Comparison of ENCODE assay signal across 27 mouse cellular contexts in genomic region chr19:56054186-56054585, GRCm38 (mm10).
DNase-seq lines count a peak whose midpoint lies in the region; ATAC-seq lines count a peak whose summit lies in the region.
"Had no signal": no experiment of that assay in that cellular context is flagged by ENCODE, and none has a peak within 500 bp of the region (broad histone marks: within the 10 kb centered on the region; RNA-seq: fewer than 3 reads in every experiment).

No protein-coding gene starts in this region.

- no peak overlapping the region for H3K9ac ChIP-seq in forebrain, embryonic 15.5 days (replicated peaks)
- H3K9ac ChIP-seq in neural tube, embryonic 15.5 days (replicated peaks) = no peak overlapping the region
- H3K9ac ChIP-seq: embryonic facial prominence, embryonic 13.5 days; hindbrain, embryonic 13.5 days; intestine, embryonic 15.5 days had no signal

- H3K9me3 ChIP-seq in forebrain, embryonic 10.5 days = no peaks in the 10 kb centered on the region
- H3K9me3 ChIP-seq in forebrain, embryonic 15.5 days = no peaks in the 10 kb centered on the region
- no peaks in the 10 kb centered on the region for H3K9me3 ChIP-seq in neural tube, embryonic 15.5 days (replicated peaks)
- H3K9me3 ChIP-seq: embryonic facial prominence, embryonic 10.5 days; embryonic facial prominence, embryonic 13.5 days; hindbrain, embryonic 10.5 days; hindbrain, embryonic 13.5 days; intestine, embryonic 15.5 days had no signal

- H3K4me3 ChIP-seq in forebrain, embryonic 10.5 days = no peak overlapping the region
- H3K4me3 ChIP-seq in forebrain, embryonic 15.5 days = no peak overlapping the region
- H3K4me3 ChIP-seq in neural tube, embryonic 15.5 days (replicated peaks) = no peak overlapping the region
- H3K4me3 ChIP-seq: embryonic facial prominence, embryonic 10.5 days; embryonic facial prominence, embryonic 13.5 days; erythroblast, embryonic 14.5 days; gastrocnemius, adult 2 months; hindbrain, embryonic 10.5 days; hindbrain, embryonic 13.5 days; intestine, embryonic 15.5 days had no signal

- DNase-seq in forebrain, embryonic 10.5 days (ENCODE audit: extremely low spot score, low spot score) = no peak
- peak; percentile 13 for DNase-seq in 416B (ENCODE audit: low read depth)
- DNase-seq in thymus, postnatal 14 days = no peak
- DNase-seq: adrenal gland, adult 2 months; adrenal gland, postnatal 14 days; B cell, adult 2 months; cerebellum, adult 11 months; cerebellum, adult 2 months; cerebellum, adult 9-11 months; cerebellum, postnatal 25 days; embryo, embryonic 11 days; gastrocnemius, adult 2 months; gastrocnemius, postnatal 14 days had no signal

- H3K4me2 ChIP-seq in forebrain, embryonic 15.5 days (replicated peaks) = no peak overlapping the region
- no peak overlapping the region for H3K4me2 ChIP-seq in neural tube, embryonic 15.5 days
- H3K4me2 ChIP-seq: embryonic facial prominence, embryonic 13.5 days; heart, embryonic 11.5 days; hindbrain, embryonic 13.5 days; intestine, embryonic 15.5 days had no signal

- 95% methylated on average over 8 of the region's 8 CpGs for WGBS in forebrain, embryonic 10.5 days
- 94% methylated on average over 8 of the region's 8 CpGs for WGBS in forebrain, embryonic 15.5 days
- WGBS in neural tube, embryonic 15.5 days = 94% methylated on average over 8 of the region's 8 CpGs

- H3K4me1 ChIP-seq in forebrain, embryonic 10.5 days = peaks cover 28% of the 10 kb centered on the region
- H3K4me1 ChIP-seq in forebrain, embryonic 15.5 days = no peaks in the 10 kb centered on the region
- H3K4me1 ChIP-seq in neural tube, embryonic 15.5 days = no peaks in the 10 kb centered on the region
- H3K4me1 ChIP-seq: embryonic facial prominence, embryonic 13.5 days; hindbrain, embryonic 13.5 days; intestine, embryonic 15.5 days had no signal

- peaks cover 34% of the 10 kb centered on the region for H3K27me3 ChIP-seq in forebrain, embryonic 10.5 days (ENCODE audit: poor library complexity, severe bottlenecking)
- H3K27me3 ChIP-seq in forebrain, embryonic 15.5 days = no peaks in the 10 kb centered on the region
- no peaks in the 10 kb centered on the region for H3K27me3 ChIP-seq in neural tube, embryonic 15.5 days (replicated peaks)
- H3K27me3 ChIP-seq: intestine, embryonic 15.5 days had no signal

- H3K27ac ChIP-seq in forebrain, embryonic 10.5 days = peak overlapping the region; percentile 51; the same call in 1 of the 2 replicates
- no peak overlapping the region for H3K27ac ChIP-seq in forebrain, embryonic 15.5 days (replicated peaks)
- no peak overlapping the region for H3K27ac ChIP-seq in neural tube, embryonic 15.5 days (replicated peaks)
- H3K27ac ChIP-seq: embryonic facial prominence, embryonic 10.5 days; embryonic facial prominence, embryonic 13.5 days; gastrocnemius, adult 2 months; hindbrain, embryonic 10.5 days; hindbrain, embryonic 13.5 days; intestine, embryonic 15.5 days had no signal

- no peaks in the 10 kb centered on the region for H3K36me3 ChIP-seq in forebrain, embryonic 10.5 days (replicated peaks)
- no peaks in the 10 kb centered on the region for H3K36me3 ChIP-seq in forebrain, embryonic 15.5 days
- H3K36me3 ChIP-seq in neural tube, embryonic 15.5 days = no peaks in the 10 kb centered on the region
- H3K36me3 ChIP-seq: embryonic facial prominence, embryonic 10.5 days; embryonic facial prominence, embryonic 13.5 days; G1E; hindbrain, embryonic 10.5 days; hindbrain, embryonic 13.5 days; intestine, embryonic 15.5 days had no signal

- no peak for ATAC-seq in forebrain, embryonic 15.5 days (replicated peaks)
- peak; percentile 52 for ATAC-seq in granulocyte monocyte progenitor cell, adult 5-6 weeks (replicated peaks; ENCODE audit: poor library complexity, severe bottlenecking)
- peak; percentile 26; the same call in 1 of the 2 replicates for ATAC-seq in megakaryocyte progenitor cell, adult 5-6 weeks (replicated peaks; ENCODE audit: poor library complexity)
- ATAC-seq in neural tube, embryonic 15.5 days (ENCODE audit: low FRiP score) = no peak
- ATAC-seq: forebrain, embryonic 14.5 days; hindbrain, embryonic 16.5 days; intestine, embryonic 15.5 days had no signal

Comparison
In these comparisons a context has a peak if more than half of its experiments do, and no peak if none do; other contexts are left out.
1. ATAC-seq: peak in granulocyte monocyte progenitor cell, adult 5-6 weeks (single experiment) and megakaryocyte progenitor cell, adult 5-6 weeks (single experiment); none in forebrain, embryonic 15.5 days (single experiment) and neural tube, embryonic 15.5 days (single experiment).